Mouse (Mus musculus) forebrain, embryonic 10.5 days (tissue): ENCODE measurements around the gene Ptprm. TPM values are rescaled to one million over a fixed set of nuclear protein-coding genes. Genes with fewer than 3 reads are reported as not detected.

Experiments
- DNase-seq: peaks from one replicate; pipeline ENCODE4 v3.0.0-alpha.2; 2017; ENCODE audit warnings: low spot score; ENCODE audit errors: extremely low spot score
- H3K27ac ChIP-seq: fragments of 300-500 bp; sonication (generic); 2 replicates; pipeline ENCODE4 v1.5.1; 2016; ENCODE audit warnings: mild to moderate bottlenecking
- H3K27me3 ChIP-seq: fragments of 300-500 bp; sonication (generic); 2 replicates; pipeline ENCODE4 v1.6.1; 2016; ENCODE audit warnings: mild to moderate bottlenecking; ENCODE audit not compliant: poor library complexity, severe bottlenecking
- H3K36me3 ChIP-seq: fragments of 300-500 bp; sonication (generic); replicated peaks from 2 replicates; pipeline ENCODE4 v1.6.1; 2016; ENCODE audit warnings: mild to moderate bottlenecking, moderate library complexity
- H3K4me1 ChIP-seq: fragments of 300-500 bp; sonication (generic); 2 replicates; pipeline ENCODE4 v1.6.1; 2016
- H3K4me3 ChIP-seq: fragments of 300-500 bp; sonication (generic); 2 replicates; pipeline ENCODE4 v1.5.1; 2016; ENCODE audit warnings: mild to moderate bottlenecking, moderate library complexity
- H3K9me3 ChIP-seq: fragments of 300-500 bp; sonication (generic); 2 replicates; pipeline ENCODE4 v1.6.1; 2016; ENCODE audit warnings: mild to moderate bottlenecking, moderate library complexity
- WGBS: fragments of 180-500 bp; shearing (Covaris S2); methylation state at CpG from one replicate; pipeline ENCODE4 v1.1.7; 2016; 5-methylcytosine and 5-hydroxymethylcytosine counted together
- polyA plus RNA-seq: library from polyadenylated mRNA; unstranded; fragments of >200 nt; fragmentation: Nextera tagmentation; extraction: Ambion mirVana; gene quantifications from 2 replicates; pipeline ENCODE4 v1.2.1, GENCODE M21; 2016

Gene Ptprm
- polyA plus RNA-seq, 1 experiment from 2014 or later = 8.4 TPM

- H3K27me3 ChIP-seq = no peaks in the 10 kb centered on the region
- peaks cover 9% of the 10 kb centered on the region for H3K4me1 ChIP-seq
- H3K4me3 ChIP-seq = no peak overlapping the region
- no peak overlapping the region for H3K27ac ChIP-seq
- no peak for DNase-seq
- no peaks in the 10 kb centered on the region for H3K9me3 ChIP-seq
- 91% methylated on average over 6 of the region's 6 CpGs for whole genome bisulfite sequencing
- no peaks in the 10 kb centered on the region for H3K36me3 ChIP-seq
Measured at GRCm38 (mm10) chr17:67055681-67056080, 298.6 kb downstream of the Ptprm start.

- no peak for DNase-seq
Measured at GRCm38 (mm10) chr17:67054202-67054601, 300.1 kb downstream of the Ptprm start.

GRCm38 (mm10) chr17:67052624-67053314, 301.5 kb downstream of the Ptprm start:
- Histone ChIP-seq H3K9me3 (no peaks in the 10 kb centered on the region), H3K27ac (no peak overlapping the region)

More at GRCm38 (mm10) chr17:67054202-67054601, 300.1 kb downstream of the Ptprm start:
- 90% methylated on average over 10 of the region's 10 CpGs for WGBS
- Histone ChIP-seq H3K4me1 (peaks cover 9% of the 10 kb centered on the region), H3K27ac (no peak overlapping the region), H3K27me3 (no peaks in the 10 kb centered on the region), H3K9me3 (no peaks in the 10 kb centered on the region), H3K4me3 (no peak overlapping the region), H3K36me3 (no peaks in the 10 kb centered on the region)

GRCm38 (mm10) chr17:67047697-67048096, 306.6 kb downstream of the Ptprm start:
- Histone ChIP-seq H3K27me3 (no peaks in the 10 kb centered on the region), H3K4me3 (0 out of 2 replicates have a peak overlapping the region, but pooled peaks have one; percentile 2), H3K27ac (peak overlapping the region; percentile 58; the same call in 1 of the 2 replicates), H3K9me3 (no peaks in the 10 kb centered on the region), H3K36me3 (no peaks in the 10 kb centered on the region), H3K4me1 (peaks cover 8% of the 10 kb centered on the region)
- DNase-seq = no peak
- WGBS = 57% methylated on average over 4 of the region's 4 CpGs

More at GRCm38 (mm10) chr17:67052624-67053314, 301.5 kb downstream of the Ptprm start:
- DNase-seq = no peak
- Histone ChIP-seq H3K36me3 (no peaks in the 10 kb centered on the region), H3K4me3 (no peak overlapping the region), H3K27me3 (no peaks in the 10 kb centered on the region), H3K4me1 (peaks cover 11% of the 10 kb centered on the region)
- WGBS = 86% methylated on average over 11 of the region's 11 CpGs

GRCm38 (mm10) chr17:67038558-67038957, 315.7 kb downstream of the Ptprm start:
- Histone ChIP-seq H3K4me1 (no peaks in the 10 kb centered on the region), H3K27ac (no peak overlapping the region), H3K4me3 (no peak overlapping the region), H3K27me3 (no peaks in the 10 kb centered on the region), H3K9me3 (no peaks in the 10 kb centered on the region), H3K36me3 (0 out of 2 replicates have a peak, but pooled peaks cover 5% of the 10 kb centered on the region)
- no peak for DNase-seq
- WGBS = 87% methylated on average over 6 of the region's 6 CpGs

- WGBS = 91% methylated on average over 3 of the region's 3 CpGs
- Histone ChIP-seq H3K9me3 (no peaks in the 10 kb centered on the region), H3K27me3 (no peaks in the 10 kb centered on the region), H3K4me1 (no peaks in the 10 kb centered on the region), H3K27ac (no peak overlapping the region), H3K4me3 (no peak overlapping the region), H3K36me3 (0 out of 2 replicates have a peak, but pooled peaks cover 5% of the 10 kb centered on the region)
- no peak for DNase-seq
Measured at GRCm38 (mm10) chr17:67033547-67033946, 320.7 kb downstream of the Ptprm start.

- no peaks in the 10 kb centered on the region for H3K4me1 ChIP-seq
- no peak overlapping the region for H3K27ac ChIP-seq
- DNase-seq = no peak
- no peaks in the 10 kb centered on the region for H3K9me3 ChIP-seq
- H3K36me3 ChIP-seq = 0 out of 2 replicates have a peak, but pooled peaks cover under 1% of the 10 kb centered on the region
- no peak overlapping the region for H3K4me3 ChIP-seq
- WGBS = 96% methylated on average over 6 of the region's 6 CpGs
- no peaks in the 10 kb centered on the region for H3K27me3 ChIP-seq
Measured at GRCm38 (mm10) chr17:67032021-67032420, 322.2 kb downstream of the Ptprm start.

GRCm38 (mm10) chr17:67031341-67031740, 322.9 kb downstream of the Ptprm start:
- H3K4me3 ChIP-seq = no peak overlapping the region
- H3K9me3 ChIP-seq = no peaks in the 10 kb centered on the region
- no peaks in the 10 kb centered on the region for H3K36me3 ChIP-seq
- no peaks in the 10 kb centered on the region for H3K27me3 ChIP-seq
- H3K4me1 ChIP-seq = no peaks in the 10 kb centered on the region
- H3K27ac ChIP-seq = no peak overlapping the region
- WGBS = 59% methylated on average over 4 of the region's 4 CpGs
- no peak for DNase-seq

- Histone ChIP-seq H3K4me1 (no peaks in the 10 kb centered on the region), H3K9me3 (no peaks in the 10 kb centered on the region), H3K27ac (no peak overlapping the region), H3K27me3 (no peaks in the 10 kb centered on the region), H3K36me3 (no peaks in the 10 kb centered on the region), H3K4me3 (no peak overlapping the region)
- DNase-seq = no peak
- 94% methylated on average over 9 of the region's 9 CpGs for WGBS
Measured at GRCm38 (mm10) chr17:67027274-67027673, 327.0 kb downstream of the Ptprm start.

- WGBS = 83% methylated on average over 6 of the region's 6 CpGs
- Histone ChIP-seq H3K4me1 (peaks cover 13% of the 10 kb centered on the region), H3K4me3 (no peak overlapping the region), H3K27ac (no peak overlapping the region), H3K36me3 (no peaks in the 10 kb centered on the region), H3K27me3 (no peaks in the 10 kb centered on the region), H3K9me3 (no peaks in the 10 kb centered on the region)
- DNase-seq = no peak
Measured at GRCm38 (mm10) chr17:67016501-67016900, 337.8 kb downstream of the Ptprm start.

- no peaks in the 10 kb centered on the region for H3K4me1 ChIP-seq
- WGBS = 90% methylated on average over 6 of the region's 6 CpGs
- no peak overlapping the region for H3K4me3 ChIP-seq
- H3K9me3 ChIP-seq = no peaks in the 10 kb centered on the region
- no peak for DNase-seq
- H3K27me3 ChIP-seq = no peaks in the 10 kb centered on the region
- H3K36me3 ChIP-seq = no peaks in the 10 kb centered on the region
- no peak overlapping the region for H3K27ac ChIP-seq
Measured at GRCm38 (mm10) chr17:67013217-67013616, 341.0 kb downstream of the Ptprm start.

GRCm38 (mm10) chr17:67011836-67012583, 342.2 kb downstream of the Ptprm start:
- WGBS = 95% methylated on average over 6 of the region's 6 CpGs
- no peaks in the 10 kb centered on the region for H3K27me3 ChIP-seq
- H3K4me1 ChIP-seq = no peaks in the 10 kb centered on the region
- no peaks in the 10 kb centered on the region for H3K36me3 ChIP-seq
- DNase-seq = no peak
- no peak overlapping the region for H3K27ac ChIP-seq
- H3K9me3 ChIP-seq = no peaks in the 10 kb centered on the region
- no peak overlapping the region for H3K4me3 ChIP-seq

GRCm38 (mm10) chr17:67010136-67010535, 344.1 kb downstream of the Ptprm start:
- H3K27ac ChIP-seq = no peak overlapping the region
- H3K4me1 ChIP-seq = 0 out of 2 replicates have a peak, but pooled peaks cover 3% of the 10 kb centered on the region
- no peaks in the 10 kb centered on the region for H3K9me3 ChIP-seq
- H3K4me3 ChIP-seq = no peak overlapping the region
- 86% methylated on average over 4 of the region's 4 CpGs for WGBS
- H3K27me3 ChIP-seq = no peaks in the 10 kb centered on the region
- DNase-seq = no peak
- H3K36me3 ChIP-seq = no peaks in the 10 kb centered on the region
